Mouse (Mus musculus): ENCODE results near the gene Dnm3. TPM values are rescaled to one million over a fixed set of nuclear protein-coding genes. Genes with fewer than 3 reads are reported as not detected.

Gene Dnm3
- polyA plus RNA-seq, 1 experiment from 2014 or later: 4.4 TPM

GRCm38 (mm10) chr1:162256912-162257607, 220.8 kb downstream of the Dnm3 start:
- Histone ChIP-seq H3K4me3 (replicated peaks) (no peak overlapping the region), H3K27me3 (replicated peaks) (no peaks in the 10 kb centered on the region), H3K36me3 (no peaks in the 10 kb centered on the region), H3K4me1 (replicated peaks) (0 out of 2 replicates have a peak, but pooled peaks cover 6% of the 10 kb centered on the region), H3K9me3 (no peaks in the 10 kb centered on the region), H3K27ac (no peak overlapping the region), H3K9ac (no peak overlapping the region), H3K4me2 (replicated peaks) (no peak overlapping the region)
- 67% methylated on average over 6 of the region's 6 CpGs for WGBS
- ATAC-seq: no peak

- no peaks in the 10 kb centered on the region for H3K9me3 ChIP-seq
Measured at GRCm38 (mm10) chr1:162254944-162255343, 222.9 kb downstream of the Dnm3 start.

GRCm38 (mm10) chr1:162253971-162254641, 223.7 kb downstream of the Dnm3 start:
- Histone ChIP-seq H3K4me2 (replicated peaks) (no peak overlapping the region), H3K9ac (no peak overlapping the region), H3K27ac (no peak overlapping the region), H3K4me1 (replicated peaks) (0 out of 2 replicates have a peak, but pooled peaks cover 6% of the 10 kb centered on the region), H3K9me3 (no peaks in the 10 kb centered on the region), H3K4me3 (replicated peaks) (no peak overlapping the region), H3K36me3 (no peaks in the 10 kb centered on the region), H3K27me3 (replicated peaks) (no peaks in the 10 kb centered on the region)
- no peak for ATAC-seq
- 42% methylated on average over 8 of the region's 8 CpGs for WGBS

More at GRCm38 (mm10) chr1:162254944-162255343, 222.9 kb downstream of the Dnm3 start:
- 0 out of 2 replicates have a peak, but pooled peaks cover 6% of the 10 kb centered on the region for H3K4me1 ChIP-seq (replicated peaks)
- ATAC-seq: no peak
- no peak overlapping the region for H3K4me2 ChIP-seq (replicated peaks)
- no peak overlapping the region for H3K4me3 ChIP-seq (replicated peaks)
- H3K9ac ChIP-seq: no peak overlapping the region
- H3K27ac ChIP-seq: no peak overlapping the region
- H3K36me3 ChIP-seq: no peaks in the 10 kb centered on the region
- H3K27me3 ChIP-seq (replicated peaks): no peaks in the 10 kb centered on the region
- WGBS: 29% methylated on average over 5 of the region's 5 CpGs

GRCm38 (mm10) chr1:162252869-162253268, 225.0 kb downstream of the Dnm3 start:
- Histone ChIP-seq H3K9ac (no peak overlapping the region), H3K9me3 (no peaks in the 10 kb centered on the region), H3K4me3 (replicated peaks) (no peak overlapping the region), H3K4me2 (replicated peaks) (no peak overlapping the region), H3K27ac (no peak overlapping the region), H3K4me1 (replicated peaks) (0 out of 2 replicates have a peak, but pooled peaks cover 6% of the 10 kb centered on the region), H3K27me3 (replicated peaks) (no peaks in the 10 kb centered on the region), H3K36me3 (no peaks in the 10 kb centered on the region)
- ATAC-seq: no peak
- 59% methylated on average over 2 of the region's 2 CpGs for whole genome bisulfite sequencing

GRCm38 (mm10) chr1:162247216-162247615, 230.6 kb downstream of the Dnm3 start:
- 75% methylated on average over 5 of the region's 5 CpGs for WGBS
- Histone ChIP-seq H3K9me3 (no peaks in the 10 kb centered on the region), H3K27ac (no peak overlapping the region), H3K4me3 (replicated peaks) (no peak overlapping the region), H3K9ac (no peak overlapping the region), H3K27me3 (replicated peaks) (no peaks in the 10 kb centered on the region), H3K4me1 (replicated peaks) (no peaks in the 10 kb centered on the region), H3K4me2 (replicated peaks) (no peak overlapping the region), H3K36me3 (no peaks in the 10 kb centered on the region)
- no peak for ATAC-seq

GRCm38 (mm10) chr1:162243651-162243990, 234.2 kb downstream of the Dnm3 start:
- Histone ChIP-seq H3K36me3 (no peaks in the 10 kb centered on the region), H3K4me2 (replicated peaks) (no peak overlapping the region), H3K4me3 (replicated peaks) (no peak overlapping the region), H3K4me1 (replicated peaks) (no peaks in the 10 kb centered on the region), H3K27ac (0 out of 2 replicates have a peak overlapping the region, but pooled peaks have one; percentile 34), H3K9me3 (no peaks in the 10 kb centered on the region), H3K9ac (no peak overlapping the region), H3K27me3 (replicated peaks) (no peaks in the 10 kb centered on the region)
- no peak; the same call in 1 of the 2 replicates for ATAC-seq
- 20% methylated on average over 2 of the region's 2 CpGs for WGBS

GRCm38 (mm10) chr1:162242980-162243650, 234.7 kb downstream of the Dnm3 start:
- no peaks in the 10 kb centered on the region for H3K36me3 ChIP-seq
- no peak overlapping the region for H3K9ac ChIP-seq
- no peaks in the 10 kb centered on the region for H3K9me3 ChIP-seq
- H3K27ac ChIP-seq: 0 out of 2 replicates have a peak overlapping the region, but pooled peaks have one; percentile 34
- no peaks in the 10 kb centered on the region for H3K27me3 ChIP-seq (replicated peaks)
- ATAC-seq: peak; percentile 81
- no peaks in the 10 kb centered on the region for H3K4me1 ChIP-seq (replicated peaks)
- H3K4me2 ChIP-seq (replicated peaks): no peak overlapping the region
- no peak overlapping the region for H3K4me3 ChIP-seq (replicated peaks)
- WGBS: 42% methylated on average over 7 of the region's 7 CpGs

- Histone ChIP-seq H3K4me2 (replicated peaks) (no peak overlapping the region), H3K9ac (no peak overlapping the region), H3K36me3 (no peaks in the 10 kb centered on the region), H3K4me3 (replicated peaks) (no peak overlapping the region), H3K27ac (no peak overlapping the region), H3K27me3 (replicated peaks) (no peaks in the 10 kb centered on the region), H3K9me3 (no peaks in the 10 kb centered on the region), H3K4me1 (replicated peaks) (no peaks in the 10 kb centered on the region)
- WGBS: 79% methylated on average over 4 of the region's 4 CpGs
- ATAC-seq: no peak
Measured at GRCm38 (mm10) chr1:162240720-162241119, 237.1 kb downstream of the Dnm3 start.

GRCm38 (mm10) chr1:162238646-162239045, 239.2 kb downstream of the Dnm3 start:
- Histone ChIP-seq H3K27ac (no peak overlapping the region), H3K4me1 (replicated peaks) (no peaks in the 10 kb centered on the region), H3K36me3 (no peaks in the 10 kb centered on the region), H3K9me3 (no peaks in the 10 kb centered on the region), H3K4me2 (replicated peaks) (no peak overlapping the region), H3K4me3 (replicated peaks) (no peak overlapping the region), H3K27me3 (replicated peaks) (no peaks in the 10 kb centered on the region), H3K9ac (no peak overlapping the region)
- no peak for ATAC-seq
- WGBS: 63% methylated on average over 3 of the region's 3 CpGs

- no peak overlapping the region for H3K27ac ChIP-seq
- 64% methylated on average over 7 of the region's 7 CpGs for WGBS
- H3K36me3 ChIP-seq: no peaks in the 10 kb centered on the region
- H3K27me3 ChIP-seq (replicated peaks): no peaks in the 10 kb centered on the region
- no peaks in the 10 kb centered on the region for H3K4me1 ChIP-seq (replicated peaks)
- no peak overlapping the region for H3K4me2 ChIP-seq (replicated peaks)
- no peak for ATAC-seq
- no peaks in the 10 kb centered on the region for H3K9me3 ChIP-seq
- H3K4me3 ChIP-seq (replicated peaks): no peak overlapping the region
- no peak overlapping the region for H3K9ac ChIP-seq
Measured at GRCm38 (mm10) chr1:162236624-162237159, 241.1 kb downstream of the Dnm3 start.

GRCm38 (mm10) chr1:162225621-162226147, 252.2 kb downstream of the Dnm3 start:
- H3K4me2 ChIP-seq (replicated peaks): no peak overlapping the region
- no peaks in the 10 kb centered on the region for H3K36me3 ChIP-seq
- no peak overlapping the region for H3K4me3 ChIP-seq (replicated peaks)
- no peaks in the 10 kb centered on the region for H3K27me3 ChIP-seq (replicated peaks)
- H3K9me3 ChIP-seq: no peaks in the 10 kb centered on the region
- peak overlapping the region; percentile 58; the same call in 1 of the 2 replicates for H3K27ac ChIP-seq
- ATAC-seq: 0 out of 2 replicates have a peak, but pooled peaks have one; percentile 41
- WGBS: 37% methylated on average over 7 of the region's 7 CpGs
- H3K4me1 ChIP-seq (replicated peaks): peaks cover 5% of the 10 kb centered on the region; the same call in 1 of the 2 replicates
- no peak overlapping the region for H3K9ac ChIP-seq

Measured in intestine, embryonic 15.5 days (tissue).